Mouse (Mus musculus): Measurements from ENCODE around the gene Lrrn4cl.

- TF ChIP-seq CTCF (IDR thresholded peaks at IDR 0.05; ENCODE audit: low read depth) (peak; percentile 84), EP300 (optimal IDR thresholded peaks at IDR 0.05) (no peak)
Measured at GRCm38 (mm10) chr19:8857689-8858088, 7.1 kb downstream of the Lrrn4cl start.
